Mouse (Mus musculus) heart, adult 2 months (tissue): ENCODE measurements around the gene Dscam. TPM values are rescaled to one million over a fixed set of nuclear protein-coding genes. Genes with fewer than 3 reads are reported as not detected.

ENCODE experiments used
- DNase-seq, 2 experiments: peaks; one replicate each; pipeline ENCODE4 v3.0.0; 2021
- H3K27ac ChIP-seq: fragments of 200-600 bp; 2 replicates; pipeline ENCODE4 v1.8.1; 2022
- H3K27me3 ChIP-seq: fragments of 200-500 bp; 2 replicates; pipeline ENCODE4 v1.6.1; 2012; ENCODE audit warnings: mild to moderate bottlenecking, low read length, inconsistent platforms, mixed read lengths; ENCODE audit not compliant: control insufficient read depth, insufficient read depth
- H3K36me3 ChIP-seq: fragments of 200-500 bp; 2 replicates; pipeline ENCODE4 v1.6.1; 2012; ENCODE audit warnings: low read length, inconsistent platforms; ENCODE audit not compliant: control insufficient read depth, insufficient read depth
- H3K4me1 ChIP-seq: fragments of 200-500 bp; 2 replicates; pipeline ENCODE4 v1.6.1; 2011; ENCODE audit warnings: low read length; ENCODE audit not compliant: control insufficient read depth, insufficient read depth
- H3K4me3 ChIP-seq: fragments of 200-600 bp; 2 replicates; pipeline ENCODE4 v1.8.1; 2022
- H3K79me2 ChIP-seq: fragments of 200-500 bp; replicated peaks from 2 replicates; pipeline ENCODE4 v1.6.1; 2012; ENCODE audit warnings: mild to moderate bottlenecking, inconsistent platforms, low read length, moderate library complexity, mixed read lengths; ENCODE audit not compliant: control insufficient read depth, insufficient read depth
- H3K9ac ChIP-seq: fragments of 200-500 bp; 2 replicates; pipeline ENCODE4 v1.6.1; 2012; ENCODE audit warnings: low read depth, mild to moderate bottlenecking, control low read depth, inconsistent platforms, low read length, mixed read lengths
- CTCF ChIP-seq: fragments of 200-600 bp; IDR thresholded peaks from 2 replicates; pipeline ENCODE4 v1.8.1; 2022; ENCODE audit warnings: antibody characterized with exemption, mild to moderate bottlenecking, moderate library complexity
- EP300 ChIP-seq: fragments of 200-500 bp; IDR thresholded peaks from 2 replicates; pipeline ENCODE4 v1.6.1; 2011; ENCODE audit warnings: low read depth, low read length, control low read depth; ENCODE audit not compliant: insufficient read depth
- POLR2A ChIP-seq: fragments of 200-500 bp; IDR thresholded peaks from 2 replicates; pipeline ENCODE4 v1.6.1; 2011; ENCODE audit warnings: mild to moderate bottlenecking, low read depth, low read length, control low read depth; ENCODE audit not compliant: insufficient read depth
- WGBS: fragments of 180-500 bp; shearing (Covaris S2); methylation state at CpG from one replicate; pipeline ENCODE4 v1.1.7; 2018; 5-methylcytosine and 5-hydroxymethylcytosine counted together
- intact Hi-C: fragments of 180-260 bp; cut with DNase I; formaldehyde crosslinking; loops from one replicate; pipeline ENCODE4 v1.15.1; 2025
- polyA plus RNA-seq: library from polyadenylated mRNA; depleted of rRNA; stranded (reverse); fragments of >200 nt; gene quantifications from 2 replicates; pipeline ENCODE4 v1.2.3, GENCODE M21; 2012
- total RNA-seq, 2 experiments: library from RNA; stranded (reverse); gene quantifications; 2 replicates each; pipeline ENCODE4 v1.2.3; 2021

Gene Dscam
- total and polyA plus RNA-seq, 3 experiments = 0.06 TPM; not detected in 2

- Histone ChIP-seq H3K36me3 (no peaks in the 10 kb centered on the region), H3K4me1 (no peaks in the 10 kb centered on the region), H3K27ac (no peak overlapping the region), H3K9ac (no peak overlapping the region), H3K4me3 (no peak overlapping the region), H3K79me2 (no peaks in the 10 kb centered on the region), H3K27me3 (no peaks in the 10 kb centered on the region)
- TF ChIP-seq CTCF (no peak), POLR2A (no peak), EP300 (no peak)
- intact Hi-C loops = no loop called here
- 33% methylated on average over 4 of the region's 4 CpGs for WGBS
- no peak for DNase-seq
These were observed 146.1 kb downstream of the Dscam start for GRCm38 (mm10) chr16:97024406-97024805.

- WGBS = 70% methylated on average over 6 of the region's 6 CpGs
- Histone ChIP-seq H3K27ac (no peak overlapping the region), H3K79me2 (no peaks in the 10 kb centered on the region), H3K9ac (no peak overlapping the region), H3K36me3 (no peaks in the 10 kb centered on the region), H3K4me3 (no peak overlapping the region), H3K4me1 (no peaks in the 10 kb centered on the region), H3K27me3 (no peaks in the 10 kb centered on the region)
- no peak for DNase-seq
- no peak for TF ChIP-seq EP300
- no peak for TF ChIP-seq POLR2A
- no peak for TF ChIP-seq CTCF
- intact Hi-C loops = no loop called here
These were observed 149.1 kb downstream of the Dscam start for GRCm38 (mm10) chr16:97021496-97021895.

DNA sequence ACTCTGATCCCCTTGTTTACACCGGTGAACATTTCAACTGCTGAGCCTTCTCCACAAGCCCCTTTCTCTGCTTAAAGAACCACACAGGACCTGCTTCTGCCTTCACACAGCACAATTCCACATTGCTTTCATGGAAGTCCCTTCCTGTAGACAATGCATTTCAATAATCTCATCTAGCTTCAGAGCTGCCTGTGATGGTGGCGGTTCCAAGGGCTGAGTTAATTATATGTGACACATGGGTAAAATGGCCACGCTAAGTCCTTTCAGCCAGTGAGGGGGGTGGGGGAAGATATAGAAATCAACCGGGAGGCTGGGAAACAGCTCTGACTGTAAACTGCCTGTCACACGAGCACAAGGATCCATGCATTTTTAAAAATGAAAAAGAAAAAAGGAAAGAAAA, 152.2 kb downstream of the Dscam start:
- intact Hi-C loops = no loop called here
- H3K79me2 ChIP-seq = no peaks in the 10 kb centered on the region
- no peak overlapping the region for H3K4me3 ChIP-seq

GRCm38 (mm10) chr16:97017171-97017738, 153.3 kb downstream of the Dscam start:
- H3K9ac ChIP-seq = no peak overlapping the region
- H3K27ac ChIP-seq = no peak overlapping the region
- intact Hi-C loops = no loop called here
- H3K4me3 ChIP-seq = no peak overlapping the region
- H3K27me3 ChIP-seq = no peaks in the 10 kb centered on the region
- H3K4me1 ChIP-seq = no peaks in the 10 kb centered on the region
- TF ChIP-seq POLR2A (no peak), CTCF (peak; percentile 26), EP300 (no peak)
- no peak for DNase-seq
- H3K79me2 ChIP-seq = no peaks in the 10 kb centered on the region
- WGBS = 65% methylated on average over 3 of the region's 3 CpGs
- no peaks in the 10 kb centered on the region for H3K36me3 ChIP-seq

More for the DNA sequence above, 152.2 kb downstream of the Dscam start:
- no peak overlapping the region for H3K27ac ChIP-seq
- 71% methylated on average over 5 of the region's 5 CpGs for WGBS
- TF ChIP-seq CTCF = no peak
- no peak for TF ChIP-seq POLR2A
- TF ChIP-seq EP300 = no peak
- no peak overlapping the region for H3K9ac ChIP-seq
- H3K4me1 ChIP-seq = no peaks in the 10 kb centered on the region
- H3K36me3 ChIP-seq = no peaks in the 10 kb centered on the region
- DNase-seq = no peak
- H3K27me3 ChIP-seq = no peaks in the 10 kb centered on the region

GRCm38 (mm10) chr16:97016244-97016850, 154.2 kb downstream of the Dscam start:
- H3K4me1 ChIP-seq = no peaks in the 10 kb centered on the region
- intact Hi-C loops = no loop called here
- TF ChIP-seq CTCF (no peak), POLR2A (no peak), EP300 (no peak)

DNA sequence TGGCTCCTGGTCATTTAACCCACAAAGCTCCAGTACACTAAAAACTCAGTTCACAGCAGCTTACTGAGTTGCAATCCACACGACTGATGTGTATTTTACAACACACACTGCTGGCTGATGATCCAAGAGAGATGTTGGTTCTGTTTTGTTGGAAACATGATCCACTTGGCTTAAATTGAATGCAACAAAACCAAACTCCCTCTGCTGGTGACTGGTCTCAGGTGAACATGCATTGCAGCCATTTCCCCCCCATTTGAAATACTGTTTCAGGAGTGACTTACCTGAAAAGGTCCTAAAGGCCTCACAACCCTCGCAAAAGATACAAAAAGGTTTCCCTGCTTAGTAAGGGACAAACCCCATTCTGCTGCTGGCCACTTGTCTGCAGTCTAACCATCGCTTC, 156.2 kb downstream of the Dscam start:
- H3K36me3 ChIP-seq = no peaks in the 10 kb centered on the region

More at GRCm38 (mm10) chr16:97016244-97016850, 154.2 kb downstream of the Dscam start:
- H3K27ac ChIP-seq = no peak overlapping the region
- no peak for DNase-seq
- H3K4me3 ChIP-seq = no peak overlapping the region
- no peak overlapping the region for H3K9ac ChIP-seq
- H3K27me3 ChIP-seq = no peaks in the 10 kb centered on the region
- no peaks in the 10 kb centered on the region for H3K79me2 ChIP-seq
- 84% methylated on average over 2 of the region's 2 CpGs for WGBS
- H3K36me3 ChIP-seq = no peaks in the 10 kb centered on the region

More for the DNA sequence above, 156.2 kb downstream of the Dscam start:
- intact Hi-C loops = no loop called here
- no peak for TF ChIP-seq POLR2A
- TF ChIP-seq EP300 = no peak
- no peak for DNase-seq
- no peaks in the 10 kb centered on the region for H3K4me1 ChIP-seq
- H3K4me3 ChIP-seq = no peak overlapping the region
- H3K27ac ChIP-seq = no peak overlapping the region
- 81% methylated on average over 3 of the region's 3 CpGs for WGBS
- no peak overlapping the region for H3K9ac ChIP-seq
- H3K79me2 ChIP-seq = no peaks in the 10 kb centered on the region
- no peaks in the 10 kb centered on the region for H3K27me3 ChIP-seq
